8 mouse cellular contexts compared by ENCODE assay signal in genomic region chrX:37191105-37191743, GRCm38 (mm10). TPM values are rescaled to one million over a fixed set of nuclear protein-coding genes. Genes with fewer than 3 reads are reported as not detected.
A peak's percentile ranks its signal among the peaks of the same experiment; 100 is the strongest.
DNase-seq lines count a peak whose midpoint lies in the region; ATAC-seq and TF ChIP-seq lines count a peak whose summit lies in the region.

Ndufa1 (minus strand) TSS chrX:37191163.
Rnf113a1 (plus strand) TSS chrX:37191245.

- H3K4me1 ChIP-seq in hindbrain, postnatal 0 days (ENCODE audit: insufficient read depth, low read length): no peaks in the 10 kb centered on the region

- H3K9me3 ChIP-seq in hindbrain, postnatal 0 days (ENCODE audit: low read length): no peaks in the 10 kb centered on the region

- H3K4me3 ChIP-seq in gastrocnemius, adult 2 months: peak within 1 kb of the TSS; percentile 86
- peak within 1 kb of the TSS; percentile 39 for H3K4me3 ChIP-seq in hindbrain, postnatal 0 days (ENCODE audit: low read length)

- H3K27ac ChIP-seq in gastrocnemius, adult 2 months: peak within 1 kb of the TSS; percentile 81
- peak within 1 kb of the TSS; percentile 75 for H3K27ac ChIP-seq in hindbrain, postnatal 0 days

- TF ChIP-seq CTCF in gastrocnemius, adult 2 months (IDR thresholded peaks at IDR 0.05): no peak
- TF ChIP-seq CTCF in hindbrain, postnatal 0 days (IDR thresholded peaks at IDR 0.05; ENCODE audit: low read depth): no peak

- ATAC-seq in hindbrain, postnatal 0 days: peak; percentile 94

- no peaks in the 10 kb centered on the region for H3K36me3 ChIP-seq in hindbrain, postnatal 0 days (ENCODE audit: insufficient read depth, low read length)

- 27% methylated on average over 63 of the region's 63 CpGs for WGBS in hindbrain, postnatal 0 days

- peak; percentile 86 for DNase-seq in ZHBTc4 (ENCODE audit: low read depth, low spot score)
- peak; percentile 70 to 76 for DNase-seq in cerebellum, postnatal 4 days (ENCODE audit: low spot score in 2 of 2)
- peak; percentile 87 for DNase-seq in gastrocnemius, adult 2 months
- DNase-seq in hindbrain, postnatal 0 days (ENCODE audit: low spot score): peak; percentile 86
- DNase-seq in left cerebral cortex, adult 18-20 months (ENCODE audit: low spot score in 2 of 2): peak; percentile 81 to 85
- DNase-seq in lung, postnatal 4 days: peak; percentile 86 to 87
- peak; percentile 90 for DNase-seq in retina, postnatal 1 day
- peak; percentile 88 for DNase-seq in thymus, postnatal 4 days

- peak within 1 kb of the TSS; percentile 59 for H3K4me2 ChIP-seq in hindbrain, postnatal 0 days (ENCODE audit: low read depth, low read length)

- intact Hi-C loops in gastrocnemius, adult 2 months (cut with DNase I): no loop called here

- no peaks in the 10 kb centered on the region for H3K27me3 ChIP-seq in hindbrain, postnatal 0 days (ENCODE audit: insufficient read depth, low read length)

- H3K9ac ChIP-seq in hindbrain, postnatal 0 days (replicated peaks; ENCODE audit: low read length): peak within 1 kb of the TSS; percentile 37

RNA-seq across cellular contexts. Expression of gene Ndufa1, which starts in this region (rescaled TPM):
- 100 to 1,000 TPM; 357 to 460 TPM for total RNA-seq in gastrocnemius, adult 2 months (2021)
- 126 and 135 TPM in 2 replicates for total RNA-seq in hindbrain, postnatal 0 days (2014; rRNA removed)
- 905 and 915 TPM in 2 replicates for polyA plus RNA-seq in hindbrain, postnatal 0 days (2015; fragmentation: Nextera tagmentation; extraction: Ambion mirVana)
- 100 to 1,000 TPM; 189 to 199 TPM for total RNA-seq in left cerebral cortex, adult 18-20 months (2021)

RNA-seq across cellular contexts. Expression of gene Rnf113a1, which starts in this region (rescaled TPM):
- total RNA-seq in gastrocnemius, adult 2 months (2021): 1 to 10 TPM; 1.7 to 2.6 TPM
- 7.3 and 7.6 TPM in 2 replicates for total RNA-seq in hindbrain, postnatal 0 days (2014; rRNA removed)
- polyA plus RNA-seq in hindbrain, postnatal 0 days (2015; fragmentation: Nextera tagmentation; extraction: Ambion mirVana): 27.3 and 27.9 TPM in 2 replicates
- 1 to 10 TPM; 7.5 to 8.7 TPM for total RNA-seq in left cerebral cortex, adult 18-20 months (2021)

Comparison
In these comparisons a context has a peak if more than half of its experiments do, and no peak if none do; other contexts are left out.
1. Peak in every context shown above with its lines: DNase-seq, ATAC-seq, H3K4me3 ChIP-seq and H3K27ac ChIP-seq.